Mouse (Mus musculus) intestine, embryonic 14.5 days (tissue): ENCODE data around the gene Slc38a2. TPM values are rescaled to one million over a fixed set of nuclear protein-coding genes. Genes with fewer than 3 reads are reported as not detected.

Experiments
- ATAC-seq: fragments of 200-750 bp; cut with Nextera tagmentation; replicated peaks from 2 replicates; pipeline ENCODE4 v1.8.0; 2017; ENCODE audit warnings: low read depth, moderate number of reproducible peaks, moderate TSS enrichment, moderate library complexity; ENCODE audit not compliant: low FRiP score, low TSS enrichment
- DNase-seq: peaks from one replicate; pipeline ENCODE4 v3.0.0-alpha.2; 2018; ENCODE audit warnings: low spot score
- H3K27ac ChIP-seq: fragments of 300-500 bp; sonication (generic); 2 replicates; pipeline ENCODE4 v1.5.1; 2014; ENCODE audit warnings: low read depth, mild to moderate bottlenecking, control low read depth
- H3K27me3 ChIP-seq: fragments of 300-500 bp; sonication (generic); replicated peaks from 2 replicates; pipeline ENCODE4 v1.6.1; 2014; ENCODE audit warnings: low read length, control low read depth; ENCODE audit not compliant: control insufficient read depth, insufficient read depth
- H3K36me3 ChIP-seq: fragments of 300-500 bp; sonication (generic); 2 replicates; pipeline ENCODE4 v1.6.1; 2014; ENCODE audit warnings: low read length, control low read depth; ENCODE audit not compliant: control insufficient read depth, insufficient read depth
- H3K4me1 ChIP-seq: fragments of 300-500 bp; sonication (generic); replicated peaks from 2 replicates; pipeline ENCODE4 v1.6.1; 2014; ENCODE audit warnings: low read length, control low read depth, mixed read lengths; ENCODE audit not compliant: control insufficient read depth, insufficient read depth
- H3K4me2 ChIP-seq: fragments of 300-500 bp; sonication (generic); 2 replicates; pipeline ENCODE4 v1.6.1; 2014; ENCODE audit warnings: low read length
- H3K4me3 ChIP-seq: fragments of 300-500 bp; sonication (generic); 2 replicates; pipeline ENCODE4 v1.5.1; 2014; ENCODE audit warnings: low read depth, low read length, control low read depth, mixed read lengths
- H3K9ac ChIP-seq: fragments of 300-500 bp; sonication (generic); 2 replicates; pipeline ENCODE4 v1.6.1; 2014; ENCODE audit warnings: mild to moderate bottlenecking, low read length
- H3K9me3 ChIP-seq: fragments of 300-500 bp; sonication (generic); 2 replicates; pipeline ENCODE4 v1.6.1; 2016; ENCODE audit warnings: low read length, control low read depth; ENCODE audit not compliant: control insufficient read depth
- whole genome bisulfite sequencing: fragments of 180-500 bp; shearing (Covaris S2); extraction: QIAGEN DNeasy Blood & Tissue Kit; methylation state at CpG from one replicate; pipeline ENCODE4 v1.1.7; 2014; 5-methylcytosine and 5-hydroxymethylcytosine counted together
- polyA plus RNA-seq: library from polyadenylated mRNA; unstranded; fragments of >200 nt; fragmentation: Nextera tagmentation; extraction: Ambion mirVana; gene quantifications from 2 replicates; pipeline ENCODE4 v1.2.1, GENCODE M21; 2014

The Slc38a2 gene
- polyA plus RNA-seq, 1 experiment from 2014 or later, result 129 TPM

DNA sequence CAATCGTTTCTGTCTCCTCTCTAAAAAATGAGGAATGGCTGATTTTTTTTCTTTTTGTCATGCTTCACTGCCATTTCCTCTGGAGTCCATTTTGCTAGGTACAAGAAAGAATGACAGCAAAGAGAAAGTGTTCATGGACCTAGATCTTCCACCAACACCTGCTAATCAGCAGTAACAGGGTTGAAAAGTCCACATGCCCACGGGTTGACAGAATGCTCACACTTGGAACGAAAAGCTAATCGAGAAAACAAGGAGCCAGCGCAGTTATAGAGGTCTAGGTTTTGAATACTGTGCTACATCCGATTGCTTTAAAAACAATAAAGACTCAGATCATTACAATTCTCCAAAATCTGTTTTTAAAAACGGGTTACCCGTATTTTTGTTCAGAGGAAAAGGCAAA is 8.9 kb upstream of the Slc38a2 start:
- no peaks in the 10 kb centered on the region for H3K9me3 ChIP-seq
- ATAC-seq (no peak), DNase-seq (no peak)
- H3K4me1 ChIP-seq, result peaks cover 12% of the 10 kb centered on the region
- H3K27ac ChIP-seq, result no peak overlapping the region
- no peak overlapping the region for H3K9ac ChIP-seq
- WGBS, result 84% methylated on average over 8 of the region's 8 CpGs
- H3K27me3 ChIP-seq, result no peaks in the 10 kb centered on the region
- no peak overlapping the region for H3K4me2 ChIP-seq
- H3K4me3 ChIP-seq, result no peak overlapping the region
- no peaks in the 10 kb centered on the region for H3K36me3 ChIP-seq

- H3K9me3 ChIP-seq, result no peaks in the 10 kb centered on the region
- no peak overlapping the region for H3K4me3 ChIP-seq
- H3K27me3 ChIP-seq, result no peaks in the 10 kb centered on the region
- no peak for DNase-seq
- peaks cover 12% of the 10 kb centered on the region for H3K4me1 ChIP-seq
- H3K27ac ChIP-seq, result no peak overlapping the region
- no peak for ATAC-seq
- H3K36me3 ChIP-seq, result no peaks in the 10 kb centered on the region
- WGBS, result 49% methylated on average over 2 of the region's 2 CpGs
- no peak overlapping the region for H3K9ac ChIP-seq
- no peak overlapping the region for H3K4me2 ChIP-seq
Measured at GRCm38 (mm10) chr15:96707936-96708335, 8.4 kb upstream of the Slc38a2 start.

GRCm38 (mm10) chr15:96702466-96703031 is 3.0 kb upstream of the Slc38a2 start:
- no peak for ATAC-seq
- WGBS, result 92% methylated on average over 12 of the region's 12 CpGs
- H3K27ac ChIP-seq, result no peak overlapping the region
- H3K4me2 ChIP-seq, result no peak overlapping the region
- peaks cover 9% of the 10 kb centered on the region for H3K36me3 ChIP-seq
- peaks cover 12% of the 10 kb centered on the region for H3K4me1 ChIP-seq
- no peak overlapping the region for H3K4me3 ChIP-seq
- no peak overlapping the region for H3K9ac ChIP-seq
- no peak for DNase-seq
- H3K9me3 ChIP-seq, result no peaks in the 10 kb centered on the region
- H3K27me3 ChIP-seq, result no peaks in the 10 kb centered on the region

DNA sequence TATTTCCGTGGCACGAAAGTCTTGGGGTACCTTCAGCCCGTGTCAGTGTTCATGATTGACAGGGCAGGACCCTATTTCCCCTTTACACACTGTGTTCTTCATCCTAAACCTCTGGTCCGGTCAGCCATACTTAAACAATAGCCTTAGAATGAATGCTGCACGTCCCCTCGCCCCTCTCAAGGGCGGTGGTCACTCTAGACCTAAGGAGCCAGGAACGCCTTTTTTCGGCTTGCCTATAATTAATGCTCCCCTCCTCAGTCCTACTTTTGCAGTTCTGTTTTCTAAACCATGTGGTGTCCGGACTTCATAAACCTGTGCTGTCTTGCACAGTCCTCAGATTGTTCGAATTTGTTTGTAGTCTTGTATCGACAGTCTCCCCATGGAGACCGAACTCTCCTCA is 1.2 kb upstream of the Slc38a2 start:
- Histone ChIP-seq H3K4me3 (no peak overlapping the region), H3K36me3 (peaks cover 26% of the 10 kb centered on the region), H3K27me3 (no peaks in the 10 kb centered on the region), H3K9me3 (no peaks in the 10 kb centered on the region), H3K4me2 (peak overlapping the region; percentile 96), H3K4me1 (peaks cover 30% of the 10 kb centered on the region), H3K27ac (peak overlapping the region; percentile 99; the same call in 1 of the 2 replicates), H3K9ac (peak overlapping the region; percentile 100; the same call in 1 of the 2 replicates)
- DNase-seq (no peak), ATAC-seq (no peak)
- 37% methylated on average over 13 of the region's 13 CpGs for WGBS

DNA sequence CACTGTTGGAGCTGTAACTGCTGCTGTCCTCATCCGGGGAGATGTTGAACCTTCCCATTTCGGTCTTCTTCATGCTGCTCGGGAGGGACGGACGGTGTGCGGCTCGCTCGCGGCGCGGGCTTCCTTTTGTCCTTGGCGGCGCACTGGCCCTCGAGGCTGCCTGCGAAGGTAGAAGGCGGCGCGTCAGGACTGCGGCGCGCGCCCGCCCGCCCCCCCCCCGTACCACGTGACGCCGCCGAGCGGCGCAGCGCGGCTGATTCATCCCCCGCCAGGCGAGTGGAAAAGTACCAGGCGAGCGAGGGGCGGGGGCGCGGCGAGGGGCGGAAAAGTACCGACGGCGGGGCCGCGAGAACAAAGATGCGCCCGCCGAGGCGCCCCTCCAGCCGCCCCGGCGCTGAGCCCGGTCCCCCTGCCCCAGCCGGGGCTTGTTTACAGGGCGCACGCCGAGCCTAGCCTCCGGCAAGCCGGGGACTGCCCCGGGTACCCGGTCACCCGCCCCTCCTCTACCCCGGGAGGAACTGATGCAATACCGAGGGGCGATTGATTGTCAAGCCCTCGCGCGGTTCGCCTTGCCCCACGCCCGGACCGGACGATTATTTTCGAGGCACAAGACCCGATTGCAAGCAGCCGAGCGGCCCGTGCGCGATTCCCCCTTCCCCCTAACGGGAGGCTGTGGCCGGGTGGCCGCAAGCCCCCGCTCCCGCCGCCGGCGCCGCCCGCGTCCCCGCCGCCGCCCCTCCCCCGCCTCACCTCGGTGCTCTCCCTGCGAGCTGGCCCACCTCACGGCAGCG is 677 bp downstream of the Slc38a2 start:
- peak overlapping the region; percentile 100 for H3K9ac ChIP-seq
- under 1% methylated on average over 77 of the region's 101 CpGs for WGBS
- DNase-seq (peak; percentile 96), ATAC-seq (peak; percentile 82)
- peaks cover 45% of the 10 kb centered on the region for H3K36me3 ChIP-seq
- H3K4me2 ChIP-seq, result peak overlapping the region; percentile 96
- H3K27ac ChIP-seq, result peak overlapping the region; percentile 99
- H3K27me3 ChIP-seq, result no peaks in the 10 kb centered on the region
- H3K9me3 ChIP-seq, result no peaks in the 10 kb centered on the region
- H3K4me1 ChIP-seq, result peaks cover 34% of the 10 kb centered on the region
- peak overlapping the region; percentile 85 for H3K4me3 ChIP-seq

DNA sequence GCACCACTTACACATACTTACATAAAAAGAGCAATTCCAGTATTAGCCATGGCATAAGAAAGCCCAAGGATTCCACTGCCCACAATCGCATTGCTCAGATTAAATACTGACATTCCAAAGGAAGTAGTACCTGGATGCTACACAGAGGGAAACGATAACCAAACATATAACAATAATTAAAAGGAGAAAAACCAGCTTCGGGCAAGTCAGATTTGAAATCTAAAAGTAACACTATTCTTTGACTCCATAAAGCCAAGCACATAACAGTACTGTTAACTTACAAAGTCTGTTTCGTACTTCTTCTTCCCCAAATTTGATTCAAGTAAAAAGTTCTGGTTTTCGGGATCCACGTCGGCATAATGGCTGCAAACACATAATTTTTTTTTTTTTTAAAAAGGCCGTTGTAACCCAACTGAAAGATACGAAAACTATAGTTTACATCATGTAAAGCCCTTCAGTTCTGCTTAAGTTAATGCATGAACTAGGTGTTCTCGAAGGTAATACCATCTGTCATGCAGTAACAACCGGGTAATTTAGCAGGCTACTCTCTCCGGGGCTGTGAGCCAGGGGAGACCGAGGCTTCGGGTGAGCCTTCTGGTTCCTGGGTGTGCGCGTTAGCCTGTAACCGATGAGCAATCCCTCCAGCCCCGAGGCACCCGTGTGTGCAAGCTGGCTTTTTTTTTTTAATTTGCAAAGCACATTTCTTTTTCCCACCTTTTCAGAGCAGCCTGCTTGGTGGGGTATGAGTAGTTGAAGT is 1.5 kb downstream of the Slc38a2 start:
- DNase-seq (no peak), ATAC-seq (peak; percentile 7)
- Histone ChIP-seq H3K27ac (peak overlapping the region; percentile 99), H3K9ac (peak overlapping the region; percentile 100), H3K4me1 (peaks cover 34% of the 10 kb centered on the region), H3K4me2 (peak overlapping the region; percentile 96), H3K4me3 (peak overlapping the region; percentile 85), H3K27me3 (no peaks in the 10 kb centered on the region), H3K36me3 (peaks cover 53% of the 10 kb centered on the region), H3K9me3 (no peaks in the 10 kb centered on the region)
- 8% methylated on average over 19 of the region's 19 CpGs for WGBS

DNA sequence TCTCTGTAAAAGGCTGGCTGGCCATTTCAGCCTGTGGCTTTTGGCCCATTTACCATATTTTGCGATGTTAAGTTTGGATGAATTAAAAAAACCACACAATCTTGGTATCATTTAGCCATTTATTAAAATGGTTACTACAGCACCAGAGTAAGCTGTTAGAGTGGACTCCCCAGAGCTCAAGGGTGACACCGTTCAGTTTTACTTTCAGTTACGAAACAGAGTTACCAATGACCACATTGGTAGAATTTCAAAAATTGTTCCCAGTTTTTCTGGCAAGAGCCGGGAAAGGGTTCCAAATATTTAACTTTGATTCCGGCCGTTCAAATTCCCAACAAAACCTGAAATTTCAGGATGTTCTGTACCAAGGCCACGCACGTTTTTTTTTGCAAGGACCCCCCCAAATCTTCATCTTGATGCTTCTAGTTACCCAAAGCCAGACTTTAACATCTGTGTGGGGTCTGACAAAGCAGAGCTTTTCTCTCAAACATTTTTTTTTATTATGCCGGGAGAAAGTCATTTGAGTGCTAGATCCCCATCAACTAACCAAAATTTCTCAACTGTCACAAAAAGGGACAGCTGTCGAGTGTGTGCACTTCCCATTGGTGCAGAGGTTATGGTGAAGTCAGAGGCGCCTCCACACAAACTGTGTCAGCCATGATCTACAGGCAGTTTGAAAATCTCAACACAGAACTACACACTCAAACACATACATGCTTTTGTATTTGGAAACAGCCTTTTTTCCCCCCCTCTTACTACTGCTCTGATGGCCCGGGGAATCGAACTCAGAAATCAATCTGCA is 2.8 kb downstream of the Slc38a2 start:
- WGBS, result 55% methylated on average over 13 of the region's 13 CpGs
- DNase-seq, result no peak
- Histone ChIP-seq H3K4me2 (peak overlapping the region; percentile 96), H3K4me1 (peaks cover 34% of the 10 kb centered on the region), H3K27ac (0 out of 2 replicates have a peak overlapping the region, but pooled peaks have one; percentile 1), H3K27me3 (no peaks in the 10 kb centered on the region), H3K4me3 (peak overlapping the region; percentile 85), H3K9me3 (no peaks in the 10 kb centered on the region), H3K9ac (peak overlapping the region; percentile 100), H3K36me3 (peaks cover 67% of the 10 kb centered on the region)
- no peak for ATAC-seq
